Mouse (Mus musculus) intestine, postnatal 0 days (tissue): ENCODE results near the gene Foxf2. TPM values are rescaled to one million over a fixed set of nuclear protein-coding genes. Genes with fewer than 3 reads are reported as not detected.

Source experiments
- ATAC-seq: fragments of 200-750 bp; cut with Nextera tagmentation; 2 replicates; pipeline ENCODE4 v1.8.0; 2017; ENCODE audit warnings: mild to moderate bottlenecking, moderate TSS enrichment, moderate library complexity
- H3K27ac ChIP-seq: fragments of 300-500 bp; sonication (generic); 2 replicates; pipeline ENCODE4 v1.5.1; 2014; ENCODE audit warnings: mild to moderate bottlenecking, low read depth, low read length, moderate library complexity
- H3K27me3 ChIP-seq: fragments of 300-500 bp; sonication (generic); replicated peaks from 2 replicates; pipeline ENCODE4 v1.6.1; 2014; ENCODE audit warnings: low read length, mixed read lengths; ENCODE audit not compliant: control insufficient read depth, insufficient read depth
- H3K36me3 ChIP-seq: fragments of 300-500 bp; sonication (generic); 2 replicates; pipeline ENCODE4 v1.6.1; 2014; ENCODE audit warnings: mild to moderate bottlenecking, moderate library complexity; ENCODE audit not compliant: control insufficient read depth, insufficient read depth
- H3K4me1 ChIP-seq: fragments of 300-500 bp; sonication (generic); replicated peaks from 2 replicates; pipeline ENCODE4 v1.6.1; 2014; ENCODE audit warnings: antibody characterized with exemption, low read length, mixed read lengths; ENCODE audit not compliant: control insufficient read depth, insufficient read depth
- H3K4me2 ChIP-seq: fragments of 300-500 bp; sonication (generic); replicated peaks from 2 replicates; pipeline ENCODE4 v1.6.1; 2014; ENCODE audit warnings: low read depth, mild to moderate bottlenecking, moderate library complexity
- H3K4me3 ChIP-seq: fragments of 300-500 bp; sonication (generic); 2 replicates; pipeline ENCODE4 v1.5.1; 2014; ENCODE audit warnings: low read depth, low read length
- H3K9ac ChIP-seq: fragments of 300-500 bp; sonication (generic); 2 replicates; pipeline ENCODE4 v1.6.1; 2014; ENCODE audit warnings: mild to moderate bottlenecking, low read depth, low read length
- H3K9me3 ChIP-seq: fragments of 300-500 bp; sonication (generic); 2 replicates; pipeline ENCODE4 v1.6.1; 2016; ENCODE audit warnings: mixed run types; ENCODE audit not compliant: control insufficient read depth
- CTCF ChIP-seq: sonication (generic); IDR thresholded peaks from 2 replicates; pipeline ENCODE4 v1.5.1; 2016; ENCODE audit warnings: low read depth, mild to moderate bottlenecking, control low read depth, antibody characterized with exemption, moderate library complexity
- WGBS: fragments of 180-500 bp; shearing (Covaris S2); extraction: QIAGEN DNeasy Blood & Tissue Kit; methylation state at CpG from one replicate; pipeline ENCODE4 v1.1.7; 2014; 5-methylcytosine and 5-hydroxymethylcytosine counted together
- polyA plus RNA-seq: library from polyadenylated mRNA; unstranded; fragments of >200 nt; fragmentation: Nextera tagmentation; extraction: Ambion mirVana; gene quantifications from 2 replicates; pipeline ENCODE4 v1.2.1, GENCODE M21; 2015

Foxf2 gene
- polyA plus RNA-seq, 1 experiment from 2014 or later, result 9.3 TPM

DNA sequence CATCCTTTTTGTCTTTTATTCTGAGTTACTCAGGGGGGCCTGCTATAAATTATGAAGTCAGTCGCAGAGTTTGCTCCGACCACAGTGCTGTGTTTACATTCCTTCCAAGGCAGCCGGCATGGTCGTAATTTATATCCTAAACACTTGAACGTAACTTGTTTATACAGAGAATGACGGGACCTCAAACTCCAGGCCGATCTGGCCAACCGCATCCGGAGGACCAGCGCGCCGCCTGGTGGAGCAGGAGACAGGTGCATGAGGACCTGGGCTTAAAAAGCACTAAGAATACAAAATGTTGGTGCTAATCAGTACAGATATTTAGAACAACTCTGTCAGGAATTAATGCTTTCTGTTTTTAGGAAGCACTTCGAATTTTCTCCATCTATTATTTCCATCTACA, 6.8 kb downstream of the Foxf2 start:
- under 1% methylated on average over 13 of the region's 13 CpGs for WGBS
- H3K36me3 ChIP-seq, result no peaks in the 10 kb centered on the region
- H3K4me1 ChIP-seq, result no peaks in the 10 kb centered on the region
- TF ChIP-seq CTCF, result peak; percentile 95
- no peak overlapping the region for H3K27ac ChIP-seq
- H3K4me2 ChIP-seq, result peak overlapping the region; percentile 85; the same call in 1 of the 2 replicates
- ATAC-seq, result peak; percentile 41; the same call in 1 of the 2 replicates
- H3K9me3 ChIP-seq, result no peaks in the 10 kb centered on the region
- H3K27me3 ChIP-seq, result peaks cover 49% of the 10 kb centered on the region
- no peak overlapping the region; the same call in 1 of the 2 replicates for H3K9ac ChIP-seq
- H3K4me3 ChIP-seq, result no peak overlapping the region

GRCm38 (mm10) chr13:31633259-31633658, 7.6 kb downstream of the Foxf2 start:
- no peaks in the 10 kb centered on the region for H3K4me1 ChIP-seq
- no peak overlapping the region for H3K4me3 ChIP-seq
- no peak for TF ChIP-seq CTCF
- H3K27me3 ChIP-seq, result peaks cover 41% of the 10 kb centered on the region
- ATAC-seq, result no peak
- no peak overlapping the region for H3K4me2 ChIP-seq
- no peak overlapping the region for H3K9ac ChIP-seq
- H3K36me3 ChIP-seq, result no peaks in the 10 kb centered on the region
- 64% methylated on average over 4 of the region's 4 CpGs for WGBS
- no peak overlapping the region for H3K27ac ChIP-seq
- H3K9me3 ChIP-seq, result no peaks in the 10 kb centered on the region

DNA sequence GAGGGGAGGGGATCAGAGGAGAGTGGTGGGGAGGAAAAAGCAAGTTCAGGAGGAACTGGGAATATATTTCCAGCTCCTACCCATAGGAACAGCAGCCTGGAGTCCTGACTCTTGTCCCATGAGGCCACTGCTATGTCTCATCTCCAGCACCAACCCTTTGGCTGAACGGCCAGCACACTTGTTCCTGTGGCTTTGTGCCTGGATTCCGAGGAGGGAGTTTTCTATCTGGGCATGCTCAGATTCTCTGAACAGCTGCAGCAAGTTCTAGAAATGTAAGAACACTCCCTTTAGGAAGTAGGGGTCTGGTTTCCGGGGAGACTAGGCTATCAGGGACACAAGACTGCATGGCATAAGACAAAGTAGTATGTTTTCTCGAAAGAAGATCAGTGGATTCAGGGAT, 9.9 kb downstream of the Foxf2 start:
- no peak overlapping the region for H3K27ac ChIP-seq
- peaks cover 19% of the 10 kb centered on the region for H3K27me3 ChIP-seq
- H3K4me2 ChIP-seq, result no peak overlapping the region
- no peak for TF ChIP-seq CTCF
- H3K9me3 ChIP-seq, result no peaks in the 10 kb centered on the region
- no peaks in the 10 kb centered on the region for H3K4me1 ChIP-seq
- no peak for ATAC-seq
- H3K4me3 ChIP-seq, result no peak overlapping the region
- H3K9ac ChIP-seq, result no peak overlapping the region
- WGBS, result 73% methylated on average over 4 of the region's 4 CpGs
- no peaks in the 10 kb centered on the region for H3K36me3 ChIP-seq

- no peaks in the 10 kb centered on the region for H3K27me3 ChIP-seq
- no peak for ATAC-seq
- no peak overlapping the region for H3K4me2 ChIP-seq
- no peak overlapping the region for H3K9ac ChIP-seq
- 87% methylated on average over 5 of the region's 5 CpGs for WGBS
- no peaks in the 10 kb centered on the region for H3K36me3 ChIP-seq
- H3K4me3 ChIP-seq, result no peak overlapping the region
- no peaks in the 10 kb centered on the region for H3K9me3 ChIP-seq
- no peak overlapping the region for H3K27ac ChIP-seq
- H3K4me1 ChIP-seq, result no peaks in the 10 kb centered on the region
- no peak for TF ChIP-seq CTCF
These were observed 15.9 kb downstream of the Foxf2 start for GRCm38 (mm10) chr13:31641517-31641916.

GRCm38 (mm10) chr13:31652131-31652745, 26.6 kb downstream of the Foxf2 start:
- Histone ChIP-seq H3K9ac (no peak overlapping the region), H3K27ac (no peak overlapping the region), H3K4me2 (no peak overlapping the region), H3K4me3 (no peak overlapping the region), H3K36me3 (no peaks in the 10 kb centered on the region), H3K27me3 (no peaks in the 10 kb centered on the region), H3K9me3 (no peaks in the 10 kb centered on the region), H3K4me1 (no peaks in the 10 kb centered on the region)
- no peak for TF ChIP-seq CTCF
- 86% methylated on average over 20 of the region's 20 CpGs for WGBS
- ATAC-seq, result no peak

- WGBS, result 62% methylated on average over 4 of the region's 4 CpGs
- H3K9me3 ChIP-seq, result no peaks in the 10 kb centered on the region
- H3K36me3 ChIP-seq, result no peaks in the 10 kb centered on the region
- H3K9ac ChIP-seq, result no peak overlapping the region
- H3K4me3 ChIP-seq, result no peak overlapping the region
- no peak for ATAC-seq
- TF ChIP-seq CTCF, result peak; percentile 50
- H3K4me2 ChIP-seq, result no peak overlapping the region
- peaks cover 10% of the 10 kb centered on the region; the same call in 1 of the 2 replicates for H3K27me3 ChIP-seq
- H3K27ac ChIP-seq, result no peak overlapping the region
- no peaks in the 10 kb centered on the region for H3K4me1 ChIP-seq
These were observed 30.6 kb downstream of the Foxf2 start for GRCm38 (mm10) chr13:31656249-31656648.
